Mouse (Mus musculus) limb, embryonic 14.5 days (tissue): ENCODE data around the gene Olfr1278. TPM values are rescaled to one million over a fixed set of nuclear protein-coding genes. Genes with fewer than 3 reads are reported as not detected.
"Not testable (repeated sequence)": the region's sequence is repeated elsewhere in the genome, so short reads cannot be mapped to it uniquely, and the experiment has no call there.

ENCODE experiments used
- ATAC-seq: fragments of 200-750 bp; cut with Nextera tagmentation; 2 replicates; pipeline ENCODE4 v1.8.0; 2017; ENCODE audit warnings: low read depth, moderate number of reproducible peaks, moderate TSS enrichment; ENCODE audit not compliant: low FRiP score
- DNase-seq: peaks from one replicate; pipeline ENCODE4 v3.0.0-alpha.2; 2015; ENCODE audit warnings: low spot score
- H3K27ac ChIP-seq: fragments of 300-500 bp; sonication (generic); replicated peaks from 2 replicates; pipeline ENCODE4 v1.5.1; 2014; ENCODE audit warnings: low read depth, mild to moderate bottlenecking, low read length, moderate library complexity, mixed read lengths
- H3K27me3 ChIP-seq: fragments of 300-500 bp; sonication (generic); 2 replicates; pipeline ENCODE4 v1.6.1; 2014; ENCODE audit warnings: low read length, mixed read lengths; ENCODE audit not compliant: control insufficient read depth, insufficient read depth
- H3K36me3 ChIP-seq: fragments of 300-500 bp; sonication (generic); 2 replicates; pipeline ENCODE4 v1.6.1; 2014; ENCODE audit warnings: mild to moderate bottlenecking, low read length, moderate library complexity, mixed read lengths; ENCODE audit not compliant: control insufficient read depth, insufficient read depth
- H3K4me1 ChIP-seq: fragments of 300-500 bp; sonication (generic); 2 replicates; pipeline ENCODE4 v1.6.1; 2014; ENCODE audit warnings: antibody characterized with exemption, low read length, mixed read lengths; ENCODE audit not compliant: control insufficient read depth, insufficient read depth
- H3K4me2 ChIP-seq: fragments of 300-500 bp; sonication (generic); replicated peaks from 2 replicates; pipeline ENCODE4 v1.6.1; 2014; ENCODE audit warnings: low read depth, mild to moderate bottlenecking, low read length, moderate library complexity; ENCODE audit not compliant: severe bottlenecking
- H3K4me3 ChIP-seq: fragments of 300-500 bp; sonication (generic); replicated peaks from 2 replicates; pipeline ENCODE4 v1.5.1; 2014; ENCODE audit warnings: low read length
- H3K9ac ChIP-seq: fragments of 300-500 bp; sonication (generic); 2 replicates; pipeline ENCODE4 v1.6.1; 2014; ENCODE audit warnings: mild to moderate bottlenecking, low read depth, low read length, moderate library complexity; ENCODE audit not compliant: severe bottlenecking
- H3K9me3 ChIP-seq: fragments of 300-500 bp; sonication (generic); 2 replicates; pipeline ENCODE4 v1.6.1; 2016; ENCODE audit warnings: low read length; ENCODE audit not compliant: control insufficient read depth
- POLR2A ChIP-seq: fragments of 200-500 bp; IDR thresholded peaks from 2 replicates; pipeline ENCODE4 v1.8.0; 2012; ENCODE audit warnings: inconsistent platforms, mild to moderate bottlenecking, moderate library complexity, borderline replicate concordance; ENCODE audit not compliant: insufficient read depth, insufficient read length; ENCODE audit errors: extremely low read depth
- WGBS: fragments of 180-500 bp; shearing (Covaris S2); extraction: QIAGEN DNeasy Blood & Tissue Kit; methylation state at CpG from one replicate; pipeline ENCODE4 v1.1.7; 2014; 5-methylcytosine and 5-hydroxymethylcytosine counted together
- polyA plus RNA-seq, 2 experiments: library from polyadenylated mRNA; depleted of rRNA in 1 of 2; stranded (reverse) in 1 of 2; unstranded in 1 of 2; fragments of >200 nt; fragmentation: Nextera tagmentation in 1 of 2; extraction: Ambion mirVana in 1 of 2; gene quantifications; 2 replicates each; pipeline versions ENCODE4 v1.2.1 to v1.2.3; 2012 to 2014

Gene Olfr1278
- polyA plus RNA-seq, 2 experiments, result not detected

DNA sequence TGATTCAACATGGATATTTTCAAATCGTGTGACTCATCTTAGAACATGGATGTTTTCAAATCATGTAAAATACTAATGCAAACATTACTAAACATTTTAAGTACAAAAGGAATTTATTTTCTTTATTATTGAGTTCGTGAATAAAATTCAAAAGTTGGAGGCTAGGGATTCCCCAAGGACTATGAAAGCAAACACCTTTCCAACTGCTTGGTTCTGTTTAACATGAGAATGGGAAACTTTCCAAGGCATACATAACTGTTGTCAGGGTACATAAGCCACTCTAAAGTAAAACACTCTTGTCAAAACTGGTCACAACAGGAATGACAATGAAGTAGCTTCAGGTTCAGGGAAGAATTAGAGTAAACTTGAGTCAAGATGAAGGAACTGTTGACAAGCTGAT is 36.3 kb downstream of the Olfr1278 start, which contains the start of gene Olfr1281:
TSS of gene Olfr1281 (plus strand) at position 301 of the 400 bp plus-strand sequence.
- H3K27me3 ChIP-seq, result no peaks in the 10 kb centered on the region
- H3K9me3 ChIP-seq, result no peaks in the 10 kb centered on the region
- 70% methylated on average over 2 of the region's 2 CpGs for WGBS
- ATAC-seq (no peak), DNase-seq (no peak)
- H3K36me3 ChIP-seq, result no peaks in the 10 kb centered on the region
- no peak for TF ChIP-seq POLR2A
- H3K4me1 ChIP-seq, result no peaks in the 10 kb centered on the region
- no peak within 1 kb of the TSS for H3K4me2 ChIP-seq
- H3K9ac ChIP-seq, result no peak within 1 kb of the TSS
- no peak within 1 kb of the TSS for H3K4me3 ChIP-seq
- H3K27ac ChIP-seq, result no peak within 1 kb of the TSS

DNA sequence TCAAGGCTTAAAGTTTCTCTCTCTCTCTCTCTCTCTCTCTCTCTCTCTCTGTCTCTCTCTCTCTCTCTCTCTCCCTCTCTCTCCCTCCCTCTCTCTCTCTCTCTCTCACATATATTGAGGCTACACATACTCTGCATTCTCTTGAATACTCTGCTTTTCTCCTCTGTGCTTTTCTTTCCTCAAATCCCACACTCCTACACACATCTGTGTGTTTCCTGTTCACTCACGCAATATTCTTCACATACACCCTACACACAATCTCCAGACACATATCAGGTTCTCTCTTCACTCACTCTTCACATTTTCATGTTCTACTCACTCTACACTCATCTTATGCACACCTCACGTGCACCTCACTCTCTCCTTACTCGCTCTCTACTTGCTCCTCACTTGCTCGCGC is 43.8 kb downstream of the Olfr1278 start:
- H3K36me3 ChIP-seq, H3K27ac ChIP-seq, H3K9ac ChIP-seq, H3K27me3 ChIP-seq, H3K4me2 ChIP-seq, H3K4me1 ChIP-seq, ATAC-seq, H3K9me3 ChIP-seq, H3K4me3 ChIP-seq, DNase-seq: not testable (repeated sequence)
- 88% methylated on average over 5 of the region's 5 CpGs for WGBS

DNA sequence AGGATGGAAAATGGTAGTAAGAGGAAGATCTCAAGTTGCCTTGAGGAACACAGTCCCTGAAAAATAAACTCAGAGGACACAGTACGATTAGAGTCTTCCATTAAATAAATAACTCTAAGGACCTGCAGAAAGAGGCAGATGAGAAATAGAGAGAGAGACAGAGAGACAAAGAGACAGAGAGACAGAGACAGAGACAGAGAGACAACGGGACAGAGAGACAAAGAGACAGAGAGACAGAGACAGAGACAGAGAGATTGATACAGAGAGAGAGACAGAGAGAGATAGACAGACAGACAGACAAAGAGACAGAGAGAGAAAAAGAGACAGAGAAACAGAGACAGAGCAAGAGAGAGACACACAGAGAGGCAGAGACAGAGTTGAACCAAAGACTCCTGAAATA is 46.0 kb downstream of the Olfr1278 start, which contains the start of gene Olfr1282:
TSS of gene Olfr1282 (minus strand) at position 101 of the 400 bp plus-strand sequence.
- Histone ChIP-seq H3K4me1 (no peaks in the 10 kb centered on the region), H3K27me3 (no peaks in the 10 kb centered on the region), H3K4me2 (no peak within 1 kb of the TSS), H3K9ac (no peak within 1 kb of the TSS), H3K9me3 (no peaks in the 10 kb centered on the region), H3K36me3 (no peaks in the 10 kb centered on the region), H3K27ac (no peak within 1 kb of the TSS), H3K4me3 (no peak within 1 kb of the TSS)
- DNase-seq, result no peak
- 82% methylated on average over 2 of the region's 2 CpGs for WGBS
- no peak for ATAC-seq
- no peak for TF ChIP-seq POLR2A

Other genes starting within 250 kb of the Olfr1278 start
- gene Gm13941, start 184.2 kb upstream of the Olfr1278 start, polyA plus RNA-seq (2012; rRNA removed), result not detected in 2 replicates
- not detected in 2 replicates for gene Gm13941, start 184.2 kb upstream of the Olfr1278 start, polyA plus RNA-seq (2014; fragmentation: Nextera tagmentation; extraction: Ambion mirVana)
- gene Gm15130, start 137.2 kb upstream of the Olfr1278 start, polyA plus RNA-seq (2012; rRNA removed), result not detected in 2 replicates
- gene Gm15130, start 137.2 kb upstream of the Olfr1278 start, polyA plus RNA-seq (2014; fragmentation: Nextera tagmentation; extraction: Ambion mirVana), result not detected in 2 replicates
- not detected in 2 replicates for gene 4930430A15Rik, start 60.5 kb upstream of the Olfr1278 start, polyA plus RNA-seq (2012; rRNA removed)
- not detected in 2 replicates for gene 4930430A15Rik, start 60.5 kb upstream of the Olfr1278 start, polyA plus RNA-seq (2014; fragmentation: Nextera tagmentation; extraction: Ambion mirVana)
- not detected in 2 replicates for gene Olfr1275, start 54.9 kb upstream of the Olfr1278 start, polyA plus RNA-seq (2012; rRNA removed)
- not detected in 2 replicates for gene Olfr1275, start 54.9 kb upstream of the Olfr1278 start, polyA plus RNA-seq (2014; fragmentation: Nextera tagmentation; extraction: Ambion mirVana)
- not detected in 2 replicates for gene Olfr1276, start 35.6 kb upstream of the Olfr1278 start, polyA plus RNA-seq (2012; rRNA removed)
- gene Olfr1276, start 35.6 kb upstream of the Olfr1278 start, polyA plus RNA-seq (2014; fragmentation: Nextera tagmentation; extraction: Ambion mirVana), result not detected in 2 replicates
- not detected in 2 replicates for gene Olfr1277, start 16.0 kb upstream of the Olfr1278 start, polyA plus RNA-seq (2012; rRNA removed)
- not detected in 2 replicates for gene Olfr1277, start 16.0 kb upstream of the Olfr1278 start, polyA plus RNA-seq (2014; fragmentation: Nextera tagmentation; extraction: Ambion mirVana)
- gene Olfr1279, start 10.5 kb downstream of the Olfr1278 start, polyA plus RNA-seq (2012; rRNA removed), result not detected in 2 replicates
- not detected in 2 replicates for gene Olfr1279, start 10.5 kb downstream of the Olfr1278 start, polyA plus RNA-seq (2014; fragmentation: Nextera tagmentation; extraction: Ambion mirVana)
- gene Olfr1280, start 23.9 kb downstream of the Olfr1278 start, polyA plus RNA-seq (2012; rRNA removed), result not detected in 2 replicates
- not detected in 2 replicates for gene Olfr1280, start 23.9 kb downstream of the Olfr1278 start, polyA plus RNA-seq (2014; fragmentation: Nextera tagmentation; extraction: Ambion mirVana)
- gene Olfr1281, start 36.4 kb downstream of the Olfr1278 start, polyA plus RNA-seq (2012; rRNA removed), result not detected in 2 replicates
- gene Olfr1281, start 36.4 kb downstream of the Olfr1278 start, polyA plus RNA-seq (2014; fragmentation: Nextera tagmentation; extraction: Ambion mirVana), result not detected in 2 replicates
- gene Olfr1282, start 45.9 kb downstream of the Olfr1278 start, polyA plus RNA-seq (2012; rRNA removed), result not detected in 2 replicates
- not detected in 2 replicates for gene Olfr1282, start 45.9 kb downstream of the Olfr1278 start, polyA plus RNA-seq (2014; fragmentation: Nextera tagmentation; extraction: Ambion mirVana)
- gene Olfr1283, start 76.7 kb downstream of the Olfr1278 start, polyA plus RNA-seq (2012; rRNA removed), result not detected in 2 replicates
- gene Olfr1283, start 76.7 kb downstream of the Olfr1278 start, polyA plus RNA-seq (2014; fragmentation: Nextera tagmentation; extraction: Ambion mirVana), result not detected in 2 replicates
- gene Olfr1284, start 85.4 kb downstream of the Olfr1278 start, polyA plus RNA-seq (2012; rRNA removed), result not detected in 2 replicates
- gene Olfr1284, start 85.4 kb downstream of the Olfr1278 start, polyA plus RNA-seq (2014; fragmentation: Nextera tagmentation; extraction: Ambion mirVana), result not detected in 2 replicates
- not detected in 2 replicates for gene Olfr1286, start 133.0 kb downstream of the Olfr1278 start, polyA plus RNA-seq (2012; rRNA removed)
- gene Olfr1286, start 133.0 kb downstream of the Olfr1278 start, polyA plus RNA-seq (2014; fragmentation: Nextera tagmentation; extraction: Ambion mirVana), result not detected in 2 replicates
- gene Olfr1287, start 159.0 kb downstream of the Olfr1278 start, polyA plus RNA-seq (2012; rRNA removed), result not detected in 2 replicates
- gene Olfr1287, start 159.0 kb downstream of the Olfr1278 start, polyA plus RNA-seq (2014; fragmentation: Nextera tagmentation; extraction: Ambion mirVana), result not detected in 2 replicates
- not detected in 2 replicates for gene Olfr1288, start 184.0 kb downstream of the Olfr1278 start, polyA plus RNA-seq (2012; rRNA removed)
- gene Olfr1288, start 184.0 kb downstream of the Olfr1278 start, polyA plus RNA-seq (2014; fragmentation: Nextera tagmentation; extraction: Ambion mirVana), result not detected in 2 replicates
- not detected in 2 replicates for gene Olfr1289, start 190.7 kb downstream of the Olfr1278 start, polyA plus RNA-seq (2012; rRNA removed)
- not detected in 2 replicates for gene Olfr1289, start 190.7 kb downstream of the Olfr1278 start, polyA plus RNA-seq (2014; fragmentation: Nextera tagmentation; extraction: Ambion mirVana)
- not detected in 2 replicates for gene Olfr1290, start 203.7 kb downstream of the Olfr1278 start, polyA plus RNA-seq (2012; rRNA removed)
- gene Olfr1290, start 203.7 kb downstream of the Olfr1278 start, polyA plus RNA-seq (2014; fragmentation: Nextera tagmentation; extraction: Ambion mirVana), result not detected in 2 replicates
- not detected in 2 replicates for gene Olfr1291-ps1, start 207.0 kb downstream of the Olfr1278 start, polyA plus RNA-seq (2012; rRNA removed)
- gene Olfr1291-ps1, start 207.0 kb downstream of the Olfr1278 start, polyA plus RNA-seq (2014; fragmentation: Nextera tagmentation; extraction: Ambion mirVana), result not detected in 2 replicates
- gene Olfr1293-ps, start 235.1 kb downstream of the Olfr1278 start, polyA plus RNA-seq (2012; rRNA removed), result not detected in 2 replicates
- gene Olfr1293-ps, start 235.1 kb downstream of the Olfr1278 start, polyA plus RNA-seq (2014; fragmentation: Nextera tagmentation; extraction: Ambion mirVana), result not detected in 2 replicates